Mouse (Mus musculus) bone marrow macrophage, adult 2 months (primary cell): Measurements from ENCODE around the gene Slu7. TPM values are rescaled to one million over a fixed set of nuclear protein-coding genes. Genes with fewer than 3 reads are reported as not detected.

Experiments
- H3K27ac ChIP-seq: 2 replicates; pipeline ENCODE4 v1.5.1; 2012; ENCODE audit warnings: low read depth, low read length; ENCODE audit not compliant: insufficient read depth
- H3K4me1 ChIP-seq: 2 replicates; pipeline ENCODE4 v1.6.1; 2012; ENCODE audit warnings: low read length; ENCODE audit not compliant: control insufficient read depth, insufficient read depth
- H3K4me3 ChIP-seq: 2 replicates; pipeline ENCODE4 v1.5.1; 2012; ENCODE audit warnings: mild to moderate bottlenecking, low read length, moderate library complexity; ENCODE audit not compliant: insufficient read depth
- CTCF ChIP-seq: IDR thresholded peaks from 2 replicates; pipeline ENCODE4 v1.5.1; 2012; ENCODE audit warnings: low read depth, mild to moderate bottlenecking, low read length, moderate library complexity
- POLR2A ChIP-seq: IDR thresholded peaks from 2 replicates; pipeline ENCODE4 v1.6.1; 2012; ENCODE audit warnings: mild to moderate bottlenecking, low read depth, low read length, borderline replicate concordance
- polyA plus RNA-seq: library from polyadenylated mRNA; stranded (reverse); fragments of >200 nt; gene quantifications from 2 replicates; pipeline ENCODE4 v1.2.4, GENCODE M21; 2012; ENCODE audit not compliant: missing spikeins, insufficient read depth, insufficient read length

Gene Slu7
- polyA plus RNA-seq, 1 experiment = 68.9 TPM

DNA sequence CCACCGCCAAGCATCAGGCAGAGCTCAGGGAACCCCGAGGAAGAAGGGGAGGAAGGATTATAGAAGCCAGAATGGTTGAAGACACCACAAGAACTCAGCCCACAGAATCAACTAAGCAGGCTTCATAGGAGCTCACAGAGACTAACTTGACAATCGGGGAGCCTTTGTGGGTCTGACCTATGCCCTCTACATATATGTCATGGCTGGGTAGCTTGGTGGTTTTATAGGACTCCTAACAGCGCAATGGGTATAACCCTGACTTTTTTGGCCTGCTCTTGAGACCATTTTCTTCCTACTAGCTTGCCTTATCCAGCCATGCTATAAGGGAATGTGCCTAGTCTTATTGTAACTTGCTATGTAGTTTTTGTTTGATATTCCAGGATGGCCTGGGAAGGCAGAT, 37.3 kb upstream of the Slu7 start:
- TF ChIP-seq CTCF (no peak), POLR2A (no peak)
- no peak overlapping the region for H3K4me3 ChIP-seq
- H3K4me1 ChIP-seq = peaks cover 43% of the 10 kb centered on the region
- H3K27ac ChIP-seq = peak overlapping the region; percentile 62

DNA sequence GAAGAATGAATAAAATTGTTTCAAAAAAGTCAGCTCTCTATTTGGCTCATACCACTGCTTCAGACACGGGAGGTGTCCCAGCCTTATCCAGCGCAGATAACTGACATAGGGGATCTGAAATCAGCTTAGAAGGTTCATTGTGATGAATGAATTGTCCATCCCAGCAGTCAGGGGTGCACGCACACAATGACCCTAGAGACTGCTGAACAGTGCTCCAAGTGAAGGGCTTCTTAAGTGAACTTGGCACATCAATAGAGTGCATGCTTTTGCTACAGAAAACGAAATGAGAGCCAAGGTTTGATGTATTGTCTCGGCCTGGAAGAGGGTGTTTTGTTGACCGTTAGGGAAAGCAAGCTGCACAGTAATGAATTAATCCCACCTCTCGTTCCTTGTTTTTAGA, 36.9 kb upstream of the Slu7 start:
- H3K4me1 ChIP-seq = peaks cover 43% of the 10 kb centered on the region
- TF ChIP-seq CTCF = no peak
- no peak for TF ChIP-seq POLR2A
- no peak overlapping the region for H3K4me3 ChIP-seq
- H3K27ac ChIP-seq = no peak overlapping the region

GRCm38 (mm10) chr11:43399297-43399696, 34.2 kb upstream of the Slu7 start:
- H3K4me1 ChIP-seq = peaks cover 28% of the 10 kb centered on the region
- TF ChIP-seq POLR2A (no peak), CTCF (peak; percentile 17; the same call in 1 of the 2 replicates)

DNA sequence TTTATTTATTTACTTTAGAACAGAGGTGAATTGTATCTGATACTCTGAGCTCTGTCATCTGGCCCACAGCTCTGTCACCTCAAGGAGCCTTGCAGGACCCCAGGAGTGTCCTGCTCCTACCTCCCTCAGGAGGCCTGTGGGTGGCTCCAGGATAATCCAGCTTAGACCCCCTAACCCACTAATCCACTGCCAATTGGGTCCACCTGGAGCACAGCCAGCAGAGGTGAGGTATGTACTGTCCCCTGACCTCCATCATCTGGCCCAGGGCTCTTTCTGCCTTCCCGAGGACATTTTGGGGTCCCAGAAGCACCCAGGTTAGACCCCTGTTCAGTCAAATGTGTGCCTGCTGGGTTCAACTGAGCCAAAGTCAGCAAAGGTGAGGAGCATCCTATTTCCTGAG, 33.4 kb upstream of the Slu7 start:
- Histone ChIP-seq H3K4me1 (peaks cover 21% of the 10 kb centered on the region), H3K4me3 (no peak overlapping the region)

More at GRCm38 (mm10) chr11:43399297-43399696, 34.2 kb upstream of the Slu7 start:
- no peak overlapping the region for H3K4me3 ChIP-seq
- H3K27ac ChIP-seq = no peak overlapping the region

GRCm38 (mm10) chr11:43404150-43404807, 29.3 kb upstream of the Slu7 start:
- Histone ChIP-seq H3K27ac (no peak overlapping the region), H3K4me1 (peaks cover 5% of the 10 kb centered on the region; the same call in 1 of the 2 replicates), H3K4me3 (no peak overlapping the region)
- TF ChIP-seq POLR2A (no peak), CTCF (no peak)

More for the DNA sequence above, 33.4 kb upstream of the Slu7 start:
- no peak overlapping the region for H3K27ac ChIP-seq
- TF ChIP-seq CTCF = no peak
- no peak for TF ChIP-seq POLR2A

GRCm38 (mm10) chr11:43408888-43409287, 24.7 kb upstream of the Slu7 start:
- TF ChIP-seq CTCF (no peak), POLR2A (no peak)
- Histone ChIP-seq H3K4me1 (peaks cover 20% of the 10 kb centered on the region), H3K4me3 (no peak overlapping the region), H3K27ac (no peak overlapping the region)

DNA sequence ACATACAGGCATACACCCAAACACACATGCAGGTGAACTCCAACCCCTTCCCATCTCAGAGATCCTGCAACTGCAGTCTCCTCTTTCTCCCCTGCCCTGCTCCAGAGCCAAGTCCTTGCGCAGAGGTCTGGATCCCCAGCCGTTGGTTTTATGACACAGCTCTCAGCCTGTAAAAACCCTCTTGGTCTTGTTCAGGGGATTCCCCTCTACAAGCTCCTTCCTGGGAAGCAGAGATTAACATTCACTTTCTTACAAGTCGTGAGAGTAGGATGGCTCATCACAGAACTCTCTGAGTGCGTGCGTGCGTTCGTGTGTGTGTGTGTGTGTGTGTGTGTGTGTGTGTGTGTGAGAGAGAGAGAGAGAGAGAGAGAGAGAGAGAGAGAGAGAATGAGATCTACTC, 23.3 kb upstream of the Slu7 start:
- Histone ChIP-seq H3K27ac (no peak overlapping the region; the same call in 1 of the 2 replicates), H3K4me1 (peaks cover 20% of the 10 kb centered on the region), H3K4me3 (no peak overlapping the region)
- TF ChIP-seq POLR2A (no peak), CTCF (no peak)

DNA sequence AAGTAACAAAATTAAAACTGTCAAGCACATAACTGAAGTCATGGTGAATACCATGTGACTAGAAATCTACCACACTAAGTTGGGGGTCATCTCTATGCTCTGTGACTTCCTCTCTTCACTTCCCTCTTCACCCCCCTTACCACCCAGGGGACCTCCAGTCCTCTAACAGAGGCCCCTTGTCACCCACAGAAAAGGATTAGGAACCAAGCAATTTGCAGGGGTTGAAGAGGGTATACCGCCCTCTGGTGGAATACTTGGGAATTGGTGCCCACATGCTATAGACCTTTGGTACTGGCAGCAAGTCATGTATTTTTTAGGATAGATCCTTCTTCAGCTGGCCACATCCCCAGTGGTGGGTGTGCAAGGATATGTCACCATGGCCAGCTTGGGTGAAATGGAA, 22.1 kb upstream of the Slu7 start:
- H3K4me3 ChIP-seq = no peak overlapping the region
- peaks cover 20% of the 10 kb centered on the region for H3K4me1 ChIP-seq
- no peak overlapping the region for H3K27ac ChIP-seq
- peak; percentile 82 for TF ChIP-seq CTCF
- TF ChIP-seq POLR2A = no peak

- Histone ChIP-seq H3K4me1 (peaks cover 20% of the 10 kb centered on the region), H3K4me3 (no peak overlapping the region), H3K27ac (no peak overlapping the region)
- 0 out of 2 replicates have a peak, but pooled peaks have one; percentile 16 for TF ChIP-seq CTCF
- TF ChIP-seq POLR2A = no peak
Measured at GRCm38 (mm10) chr11:43412771-43413451, 20.6 kb upstream of the Slu7 start.

DNA sequence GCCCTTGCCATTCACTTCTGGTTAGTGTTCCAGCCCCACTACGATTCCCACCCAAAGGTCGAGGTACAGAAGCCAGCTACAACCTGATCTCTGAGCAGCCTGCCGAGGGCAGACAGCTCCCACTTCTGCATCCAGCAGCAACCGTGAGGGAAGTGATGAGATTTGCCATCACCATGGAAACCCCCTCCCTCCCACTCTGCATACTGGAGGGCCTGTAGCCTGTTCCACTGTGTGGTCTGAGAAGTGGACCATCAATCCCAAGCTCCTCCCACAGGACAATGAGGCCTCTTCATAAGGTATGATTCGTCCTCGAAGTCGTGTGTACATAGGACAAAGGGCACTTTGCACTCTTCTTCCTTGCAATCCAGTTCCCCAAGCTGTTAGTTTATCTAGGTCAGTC, 16.3 kb upstream of the Slu7 start:
- Histone ChIP-seq H3K4me1 (peaks cover 3% of the 10 kb centered on the region), H3K4me3 (no peak overlapping the region), H3K27ac (no peak overlapping the region)
- TF ChIP-seq CTCF = no peak
